Comparison of ENCODE assay signal across 10 mouse cellular contexts in genomic region chr8:120475462-120476201, GRCm38 (mm10).
DNase-seq lines count a peak whose midpoint lies in the region; ATAC-seq and TF ChIP-seq lines count a peak whose summit lies in the region.
"Had no signal": no experiment of that assay in that cellular context is flagged by ENCODE, and none has a peak within 500 bp of the region (broad histone marks: within the 10 kb centered on the region; RNA-seq: fewer than 3 reads in every experiment).

No protein-coding gene starts in this region.

- H3K36me3 ChIP-seq in CH12.LX (replicated peaks in 1 of 2; ENCODE audit: control insufficient read depth in 1 of 2, insufficient read depth in 1 of 2, low read length in 1 of 2), result no peaks in the 10 kb centered on the region
- H3K36me3 ChIP-seq in midbrain, embryonic 14.5 days (ENCODE audit: control insufficient read depth, insufficient read depth, low read length), result no peaks in the 10 kb centered on the region

- dilution Hi-C loops in CH12.LX (cut with MboI; ENCODE audit: extremely low pct_ligation_motif_present, extremely low pct_unique_long_range_greater_than_20kb, low sequenced_read_pairs), result no loop called here

- no peak overlapping the region for H3K4me3 ChIP-seq in CH12.LX (replicated peaks in 1 of 3; ENCODE audit: low read depth in 2 of 3, low read length in 2 of 3, poor library complexity in 1 of 3)
- no peak overlapping the region for H3K4me3 ChIP-seq in bone marrow, adult 2 months (replicated peaks; ENCODE audit: control insufficient read depth, low read depth, low read length)
- H3K4me3 ChIP-seq in midbrain, embryonic 14.5 days (replicated peaks; ENCODE audit: low read depth, low read length), result no peak overlapping the region

- intact Hi-C loops in left cerebral cortex, postnatal 10 days (cut with DNase I), result no loop called here
- intact Hi-C loops in gastrocnemius, postnatal 36 days (cut with DNase I), result no loop called here

- peaks cover 29 to 56% of the 10 kb centered on the region in 2 experiments for H3K4me1 ChIP-seq in CH12.LX (ENCODE audit: control insufficient read depth in 1 of 2, insufficient read depth in 2 of 2)
- H3K4me1 ChIP-seq in bone marrow, adult 2 months (ENCODE audit: control insufficient read depth, insufficient read depth, low read length), result peaks cover 15% of the 10 kb centered on the region; the same call in 1 of the 2 replicates
- peaks cover 62% of the 10 kb centered on the region for H3K4me1 ChIP-seq in midbrain, embryonic 14.5 days (ENCODE audit: control insufficient read depth, insufficient read depth, low read length)

- no peaks in the 10 kb centered on the region for H3K9me3 ChIP-seq in CH12.LX (replicated peaks; ENCODE audit: low read length)
- no peaks in the 10 kb centered on the region for H3K9me3 ChIP-seq in midbrain, embryonic 14.5 days (ENCODE audit: control insufficient read depth, low read length)

- 29% methylated on average over 10 of the region's 10 CpGs for WGBS in bone marrow, adult 2 months
- 62% methylated on average over 10 of the region's 10 CpGs for WGBS in midbrain, embryonic 14.5 days

- TF ChIP-seq POLR2A in CH12.LX (IDR thresholded peaks at IDR 0.05; ENCODE audit: low read depth, low read length), result no peak
- no peak for TF ChIP-seq POLR2A in bone marrow, adult 2 months (IDR thresholded peaks at IDR 0.05; ENCODE audit: borderline replicate concordance, control insufficient read depth, low read depth, low read length)

- TF ChIP-seq RAD21 in CH12.LX (IDR thresholded peaks at IDR 0.05; ENCODE audit: low read depth, low read length), result no peak

- H3K9ac ChIP-seq in CH12.LX (ENCODE audit: insufficient read depth, low read depth), result no peak overlapping the region
- no peak overlapping the region for H3K9ac ChIP-seq in midbrain, embryonic 14.5 days (replicated peaks; ENCODE audit: low read length)

- H3K27ac ChIP-seq in CH12.LX (ENCODE audit: insufficient read depth, low read depth), result no peak overlapping the region
- peak overlapping the region; percentile 32 for H3K27ac ChIP-seq in bone marrow, adult 2 months (ENCODE audit: control insufficient read depth, insufficient read depth, low read depth, low read length, poor library complexity)
- peak overlapping the region; percentile 84; the same call in 1 of the 2 replicates for H3K27ac ChIP-seq in midbrain, embryonic 14.5 days (replicated peaks; ENCODE audit: low read depth, low read length)
- H3K27ac ChIP-seq: macrophage had no signal

- no peak for TF ChIP-seq CTCF in CH12.LX (conservative IDR thresholded peaks at IDR 0.05 in 1 of 2, IDR thresholded peaks at IDR 0.05 in 1 of 2; ENCODE audit: low read depth in 2 of 2, low read length in 2 of 2)
- no peak for TF ChIP-seq CTCF in bone marrow, adult 2 months (IDR thresholded peaks at IDR 0.05; ENCODE audit: control insufficient read depth, insufficient read depth, low read length)

- H3K4me2 ChIP-seq in CH12.LX (ENCODE audit: insufficient read depth, low read depth, poor library complexity, severe bottlenecking), result no peak overlapping the region
- no peak overlapping the region for H3K4me2 ChIP-seq in midbrain, embryonic 14.5 days (ENCODE audit: low read length)

- no peak for ATAC-seq in midbrain, embryonic 14.5 days (ENCODE audit: low FRiP score, low TSS enrichment)

- no peaks in the 10 kb centered on the region for H3K79me2 ChIP-seq in CH12.LX (replicated peaks; ENCODE audit: control insufficient read depth, extremely low read depth, insufficient read depth, poor library complexity, severe bottlenecking)

- H3K27me3 ChIP-seq in CH12.LX (replicated peaks), result no peaks in the 10 kb centered on the region
- H3K27me3 ChIP-seq in midbrain, embryonic 14.5 days (ENCODE audit: control insufficient read depth, insufficient read depth, low read length), result no peaks in the 10 kb centered on the region

- no peak for TF ChIP-seq EP300 in CH12.LX (IDR thresholded peaks at IDR 0.05; ENCODE audit: low read length)

- DNase-seq in CH12.LX (ENCODE audit: extremely low read depth), result no peak
- peak; percentile 96 for DNase-seq in liver
- DNase-seq in midbrain, embryonic 14.5 days, result no peak
- no peak for DNase-seq in left cerebral cortex, postnatal 10 days (ENCODE audit: extremely low spot score in 1 of 2, low spot score in 2 of 2)
- DNase-seq in right cerebral cortex, postnatal 10 days (ENCODE audit: low spot score in 2 of 2), result no peak
- no peak for DNase-seq in gastrocnemius, postnatal 36 days
- DNase-seq: gastrocnemius, postnatal 14 days; thymus, postnatal 25 days had no signal

- in situ Hi-C loops in CH12.LX (cut with MboI; ENCODE audit: low pct_ligation_motif_present, low pct_unique_long_range_greater_than_20kb, low sequenced_read_pairs), result no loop called here

TF ChIP-seq in CH12.LX, 34 proteins besides CTCF, POLR2A, EP300 and RAD21:
- no peak for TF ChIP-seq GABPA (IDR thresholded peaks at IDR 0.05; ENCODE audit: insufficient replicate concordance, low read depth, low read length)
- 0 out of 2 replicates have a peak, but pooled peaks have one; percentile 11 for TF ChIP-seq TCF12 (IDR thresholded peaks at IDR 0.05; ENCODE audit: low read depth, low read length)
